Mouse (Mus musculus) erythroblast, embryonic 14.5 days (primary cell): ENCODE results near the gene Zfp9. TPM values are rescaled to one million over a fixed set of nuclear protein-coding genes. Genes with fewer than 3 reads are reported as not detected.

ENCODE experiments used
- H3K27me3 ChIP-seq: 2 replicates; pipeline ENCODE4 v1.6.1; 2012; ENCODE audit warnings: inconsistent platforms; ENCODE audit not compliant: control insufficient read depth
- H3K36me3 ChIP-seq: 2 replicates; pipeline ENCODE4 v1.6.1; 2012; ENCODE audit warnings: mild to moderate bottlenecking, inconsistent platforms; ENCODE audit not compliant: control insufficient read depth
- H3K4me1 ChIP-seq: 2 replicates; pipeline ENCODE4 v1.6.1; 2012; ENCODE audit warnings: inconsistent platforms; ENCODE audit not compliant: control insufficient read depth
- H3K4me3 ChIP-seq: replicated peaks from 2 replicates; pipeline ENCODE3; 2012; ENCODE audit warnings: moderate library complexity, mild to moderate bottlenecking, inconsistent platforms
- H3K9me3 ChIP-seq: 2 replicates; pipeline ENCODE4 v1.6.1; 2012; ENCODE audit warnings: low read length, inconsistent platforms, mixed read lengths; ENCODE audit not compliant: control insufficient read depth
- GATA1 ChIP-seq: IDR thresholded peaks from 2 replicates; pipeline ENCODE4 v1.6.1; 2012; ENCODE audit warnings: low read length, inconsistent platforms, mixed read lengths
- TAL1 ChIP-seq: IDR thresholded peaks from 3 replicates; pipeline ENCODE4 v1.6.1; 2012; ENCODE audit warnings: low read length, inconsistent platforms, mixed read lengths
- polyA plus RNA-seq: library from polyadenylated mRNA; stranded (reverse); fragments of >175 nt; gene quantifications from 2 replicates; pipeline ENCODE4 v1.2.3, GENCODE M21; 2012

Zfp9 gene
- polyA plus RNA-seq, 1 experiment: not detected

- TF ChIP-seq GATA1 (no peak), TAL1 (no peak)
- no peaks in the 10 kb centered on the region for H3K36me3 ChIP-seq
- H3K4me3 ChIP-seq: peak within 1 kb of the TSS; percentile 68
- H3K27me3 ChIP-seq: no peaks in the 10 kb centered on the region
- H3K9me3 ChIP-seq: no peaks in the 10 kb centered on the region
- H3K4me1 ChIP-seq: peaks cover 13% of the 10 kb centered on the region
Observed at GRCm38 (mm10) chr6:118455042-118455631, 24.0 kb downstream of the Zfp9 start, which contains the start of gene Zfp248. Gene Zfp248 (minus strand): TSS chr6:118455528.

GRCm38 (mm10) chr6:118454452-118454851, 24.7 kb downstream of the Zfp9 start:
- Histone ChIP-seq H3K9me3 (no peaks in the 10 kb centered on the region), H3K36me3 (no peaks in the 10 kb centered on the region), H3K4me1 (peaks cover 13% of the 10 kb centered on the region), H3K27me3 (no peaks in the 10 kb centered on the region), H3K4me3 (peak overlapping the region; percentile 68)
- TF ChIP-seq TAL1 (no peak), GATA1 (no peak)

GRCm38 (mm10) chr6:118431502-118431901, 47.6 kb downstream of the Zfp9 start:
- TF ChIP-seq TAL1 (no peak), GATA1 (no peak)
- Histone ChIP-seq H3K9me3 (peaks cover 6% of the 10 kb centered on the region), H3K27me3 (no peaks in the 10 kb centered on the region), H3K4me3 (no peak overlapping the region), H3K36me3 (peaks cover 11% of the 10 kb centered on the region), H3K4me1 (no peaks in the 10 kb centered on the region)

- Histone ChIP-seq H3K27me3 (no peaks in the 10 kb centered on the region), H3K9me3 (peaks cover 6% of the 10 kb centered on the region), H3K36me3 (peaks cover 11% of the 10 kb centered on the region), H3K4me1 (no peaks in the 10 kb centered on the region), H3K4me3 (no peak overlapping the region)
- TF ChIP-seq GATA1 (no peak), TAL1 (no peak)
Observed at GRCm38 (mm10) chr6:118426666-118427065, 52.5 kb downstream of the Zfp9 start.

- no peak for TF ChIP-seq GATA1
- no peak for TF ChIP-seq TAL1
- peaks cover 34% of the 10 kb centered on the region for H3K36me3 ChIP-seq
- H3K9me3 ChIP-seq: no peaks in the 10 kb centered on the region
- no peaks in the 10 kb centered on the region for H3K27me3 ChIP-seq
- H3K4me1 ChIP-seq: peaks cover 19% of the 10 kb centered on the region
- peak within 1 kb of the TSS; percentile 97 for H3K4me3 ChIP-seq
Observed at GRCm38 (mm10) chr6:118419050-118419920, 59.8 kb downstream of the Zfp9 start, which contains the start of gene Bms1. Gene Bms1 (minus strand): TSS chr6:118419474.

Other genes starting within 250 kb of the Zfp9 start
- gene Bms1, start 59.8 kb downstream of the Zfp9 start, polyA plus RNA-seq: 0.55 and 1.0 TPM in 2 replicates
- gene Zfp248, start 23.8 kb downstream of the Zfp9 start, polyA plus RNA-seq: not detected in 2 replicates
- 0.08 and 0.22 TPM in 2 replicates for gene Ankrd26, start 82.9 kb upstream of the Zfp9 start, polyA plus RNA-seq